Mouse (Mus musculus): Measurements from ENCODE around the gene Slc35f5.

Gene Slc35f5

DNA sequence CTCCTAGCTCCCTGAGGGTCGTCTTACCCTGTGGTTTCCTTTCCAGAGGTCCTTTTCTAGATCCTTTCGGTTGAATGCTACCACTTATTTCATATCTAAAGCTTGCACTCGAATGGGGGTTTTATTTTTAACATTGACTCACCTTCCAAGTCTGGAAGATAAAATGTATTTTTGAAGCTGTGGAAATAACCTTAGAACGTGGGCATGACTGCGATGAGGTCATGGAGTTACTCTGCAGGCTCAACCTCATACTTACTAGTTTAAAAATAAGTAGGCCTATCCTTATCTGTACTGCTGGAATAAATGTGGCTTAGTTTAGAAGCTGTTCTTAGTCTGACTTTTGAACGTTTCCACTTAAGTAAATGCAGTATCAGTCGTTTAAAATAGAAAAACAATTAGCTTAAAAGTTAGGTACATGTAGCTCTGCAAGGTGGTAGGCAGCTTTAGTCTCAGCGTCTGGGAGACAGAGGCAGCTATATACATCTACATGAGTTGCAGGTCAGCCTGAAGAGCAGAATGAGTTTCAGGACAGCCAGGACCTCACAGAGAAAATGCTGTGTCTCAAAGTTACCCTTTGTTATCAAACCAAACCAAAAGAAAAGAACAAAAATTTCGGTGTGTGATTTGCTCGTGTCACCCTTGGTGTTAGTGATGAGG is 15.2 kb downstream of the Slc35f5 start:
- DNase-seq = no peak

DNA sequence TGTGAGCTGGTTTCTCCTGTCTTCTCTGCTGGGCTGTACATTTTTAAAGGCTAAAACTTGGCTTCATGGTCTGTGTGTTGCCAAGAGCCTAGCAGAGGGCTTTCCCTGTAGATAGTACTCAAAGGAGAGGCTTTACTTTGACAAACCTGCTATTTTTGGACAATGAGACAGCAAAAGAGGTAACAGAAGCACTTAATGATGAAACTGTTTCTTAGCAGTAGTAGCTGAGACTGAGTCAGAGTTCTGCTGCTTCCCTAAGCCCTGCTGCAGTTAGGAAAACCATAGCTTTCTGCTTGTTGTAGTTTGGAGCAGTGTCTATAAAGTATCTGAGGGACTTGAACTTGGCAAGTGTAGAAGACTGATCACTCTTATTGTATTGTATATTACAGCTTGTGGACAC is 16.6 kb downstream of the Slc35f5 start:
- DNase-seq = no peak

DNA sequence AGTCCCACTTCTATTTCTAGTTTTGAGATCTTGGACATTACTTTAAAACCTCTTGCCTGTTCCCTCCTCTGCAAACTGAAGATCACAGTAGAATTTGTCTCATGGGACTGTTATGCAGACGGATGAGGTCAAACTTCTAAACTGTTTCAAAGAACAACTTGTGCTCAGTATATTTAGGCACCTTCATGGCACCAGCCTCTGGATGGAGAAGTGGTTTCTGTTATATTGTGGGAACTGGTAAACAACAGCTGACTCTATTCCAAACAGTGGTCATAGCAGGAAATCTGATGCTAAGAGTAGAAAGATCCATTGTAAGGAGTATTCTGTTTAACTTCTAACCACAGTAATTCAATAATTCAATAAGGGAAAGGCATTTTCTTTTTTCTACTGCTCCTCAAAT is 17.7 kb downstream of the Slc35f5 start:
- DNase-seq = no peak

DNA sequence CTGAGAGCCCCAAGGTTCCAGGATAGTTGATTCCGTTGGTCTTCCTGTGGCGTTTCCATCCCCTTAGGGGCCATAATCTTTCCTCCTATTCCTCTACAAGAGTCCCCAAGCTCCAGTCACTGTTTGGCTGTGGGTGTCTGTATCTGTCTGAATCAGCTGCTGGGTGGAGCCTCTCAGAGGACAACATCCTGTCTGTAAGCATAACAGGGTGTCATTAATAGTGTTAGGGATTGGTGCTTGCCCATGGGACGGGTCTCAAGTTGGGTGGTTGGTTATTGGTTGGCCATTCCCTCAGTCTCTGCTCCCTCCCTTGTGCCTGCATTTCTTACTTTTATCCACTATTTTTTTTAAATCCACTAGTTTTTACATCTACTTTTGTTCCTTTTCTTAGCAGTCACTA is 20.7 kb downstream of the Slc35f5 start:
- no peak for DNase-seq

DNA sequence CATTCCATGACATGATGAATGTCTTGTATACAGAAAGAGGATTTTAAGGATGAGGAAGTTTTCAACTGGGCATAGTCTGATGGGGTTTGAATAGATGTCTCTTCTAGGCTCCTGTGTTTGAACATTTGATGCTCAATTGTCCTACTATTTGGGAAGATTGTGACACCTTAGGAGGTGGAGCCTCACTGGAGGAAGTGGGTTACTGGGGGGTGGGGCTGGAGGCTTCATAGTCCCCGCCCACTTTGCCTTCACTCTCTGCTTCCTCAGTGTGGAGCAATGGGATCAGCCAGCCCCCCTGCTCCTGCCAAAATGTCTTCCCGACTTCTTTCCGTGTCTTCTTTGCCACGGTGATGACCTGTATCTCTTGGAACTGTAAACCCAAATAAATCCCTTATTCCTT is 43.2 kb downstream of the Slc35f5 start:
- DNase-seq = no peak

DNA sequence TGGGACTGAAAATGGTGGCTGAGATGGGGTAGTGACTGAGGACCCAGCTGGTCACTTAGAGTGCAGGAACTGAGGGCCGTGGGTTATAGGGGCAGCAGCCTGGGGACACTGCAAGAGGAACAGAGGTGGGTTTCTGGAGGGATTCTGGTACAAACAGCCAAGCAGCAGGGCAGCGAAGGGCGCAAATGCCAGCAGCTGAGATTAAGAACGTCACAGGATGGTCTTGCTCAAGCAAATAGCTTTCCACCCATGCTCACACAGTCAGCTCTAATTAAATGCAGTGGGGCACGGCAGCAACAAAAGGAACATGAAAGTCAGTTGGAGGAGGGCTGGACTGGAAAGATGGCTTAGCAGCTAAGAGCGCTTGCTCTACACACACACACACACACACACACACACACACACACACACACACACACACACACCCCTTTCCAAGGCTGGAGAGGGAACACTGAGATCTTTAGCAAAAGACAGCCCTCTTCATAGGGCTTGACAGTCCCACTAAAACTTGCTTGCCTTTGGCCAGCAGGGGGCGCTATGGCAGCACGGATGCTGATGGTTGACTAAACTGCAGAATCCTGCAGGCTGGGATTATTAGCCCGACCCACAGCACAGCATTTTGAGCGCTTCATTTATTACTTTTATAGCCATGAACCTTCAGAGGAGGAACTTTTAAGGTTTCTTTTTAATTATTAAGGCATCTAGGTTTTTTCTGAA is 46.9 kb downstream of the Slc35f5 start:
- DNase-seq = peak; percentile 77

DNA sequence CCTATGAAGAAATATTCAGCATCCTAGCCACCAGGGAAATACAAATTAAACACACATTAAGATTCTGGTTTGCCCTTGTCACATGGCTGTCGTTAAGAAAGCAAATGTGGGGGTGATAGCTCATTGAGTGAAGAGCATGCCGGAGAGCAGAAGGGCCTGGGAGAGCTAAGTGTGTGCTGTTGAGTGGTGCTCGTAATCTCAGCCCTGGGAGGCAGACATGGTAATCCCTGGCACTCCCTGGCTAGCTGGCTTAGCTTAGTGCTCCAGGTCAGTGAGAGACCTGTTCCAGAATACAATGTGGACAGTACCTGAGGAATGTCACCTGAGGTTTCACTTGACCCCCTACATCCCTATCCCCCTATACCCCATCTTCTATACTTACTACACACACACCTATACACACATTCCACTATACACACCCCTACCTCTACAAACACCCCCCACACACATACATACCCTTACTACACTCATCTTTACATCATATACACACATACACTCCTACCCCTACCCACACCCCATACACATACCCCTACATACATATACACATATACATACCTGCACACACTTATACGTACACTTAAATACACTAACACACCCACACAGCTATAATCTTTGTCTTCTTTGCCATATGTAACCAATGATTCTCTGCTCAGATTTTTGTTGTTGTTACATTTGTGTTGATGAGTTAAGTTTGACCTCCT is 64.1 kb downstream of the Slc35f5 start:
- no peak for DNase-seq

DNA sequence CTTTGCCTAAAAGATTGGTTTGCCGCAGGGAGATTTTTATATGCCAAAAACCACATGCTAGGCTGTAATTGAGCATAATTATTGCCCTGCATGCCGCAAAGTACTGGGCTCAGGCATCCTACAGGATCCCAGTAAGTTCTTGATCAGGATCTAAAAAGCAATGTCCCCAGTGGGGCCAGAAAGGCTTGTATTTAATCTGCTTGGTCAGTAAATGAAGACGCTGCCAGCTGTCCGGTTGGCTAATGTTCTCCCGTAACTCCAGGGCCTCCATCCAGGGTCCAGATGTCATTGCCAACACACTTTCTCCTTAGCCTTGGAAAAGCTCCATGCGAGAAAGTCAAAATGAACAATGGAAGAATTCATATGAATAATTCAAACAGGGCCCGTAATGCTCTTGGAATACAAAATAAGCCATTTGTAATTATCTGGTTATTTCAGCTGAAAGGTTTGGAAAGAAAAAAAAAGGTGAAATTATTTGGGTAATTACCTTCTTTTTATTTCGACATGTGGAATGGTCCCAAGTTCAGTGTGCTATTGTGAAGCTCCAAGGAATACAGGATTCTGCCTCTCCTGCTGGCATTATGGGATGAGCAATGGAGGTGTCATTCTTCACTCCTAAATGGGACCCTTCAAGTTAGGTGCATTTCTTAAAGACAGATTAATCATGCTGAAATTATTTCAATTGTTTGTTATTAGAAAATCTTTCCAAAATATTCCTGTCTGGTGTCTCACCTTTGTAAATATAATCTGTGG is 79.3 kb downstream of the Slc35f5 start:
- no peak for DNase-seq

DNA sequence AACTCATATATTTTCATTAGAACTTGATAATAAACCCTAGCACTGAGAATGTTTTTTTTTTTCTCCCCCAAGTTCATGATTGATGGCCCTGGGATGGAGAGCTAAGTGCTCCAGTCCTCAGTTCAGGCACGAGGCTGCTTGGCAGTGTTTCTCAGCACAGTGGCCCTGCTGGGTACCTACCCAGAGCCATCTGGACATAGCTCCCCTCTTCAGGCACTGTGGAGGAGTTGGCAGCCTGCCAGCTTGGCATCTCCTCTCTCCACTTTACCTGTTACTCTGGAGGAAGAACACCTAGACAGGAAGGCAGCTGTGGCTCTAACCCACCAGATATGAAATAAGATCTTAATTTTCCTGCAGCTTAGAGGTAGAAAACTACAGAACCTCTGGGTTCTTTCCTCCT is 83.2 kb downstream of the Slc35f5 start:
- DNase-seq = no peak

Measured in kidney, adult 9 months (tissue).